Mouse (Mus musculus) CH12.LX (cell line): Measurements from ENCODE around the gene Chpf2. TPM values are rescaled to one million over a fixed set of nuclear protein-coding genes. Genes with fewer than 3 reads are reported as not detected.
A peak's percentile ranks its signal among the peaks of the same experiment; 100 is the strongest.

Source experiments
- DNase-seq: peaks from one replicate; pipeline ENCODE4 v3.0.0-alpha.2; 2013; ENCODE audit errors: extremely low read depth
- H3K27ac ChIP-seq: 2 replicates; pipeline ENCODE4 v1.5.1; 2012; ENCODE audit warnings: low read depth, mild to moderate bottlenecking, control low read depth, moderate library complexity; ENCODE audit not compliant: insufficient read depth
- H3K27me3 ChIP-seq: replicated peaks from 2 replicates; pipeline ENCODE3; 2012; ENCODE audit warnings: inconsistent platforms
- H3K36me3 ChIP-seq, 2 experiments: replicated peaks in 1 of 2; 2 replicates each; pipeline versions ENCODE3 to v1.6.1; 2012; ENCODE audit warnings: inconsistent platforms in 1 of 2, low read length in 1 of 2, mild to moderate bottlenecking in 1 of 2, mixed read lengths in 1 of 2, moderate library complexity in 1 of 2; ENCODE audit not compliant: control insufficient read depth in 1 of 2, insufficient read depth in 1 of 2
- H3K4me1 ChIP-seq, 2 experiments: 2 replicates each; pipeline ENCODE4 v1.6.1; 2012; ENCODE audit warnings: inconsistent platforms in 1 of 2, moderate library complexity in 1 of 2; ENCODE audit not compliant: insufficient read depth in 2 of 2, control insufficient read depth in 1 of 2
- H3K4me2 ChIP-seq: 2 replicates; pipeline ENCODE4 v1.6.1; 2012; ENCODE audit warnings: low read depth, mild to moderate bottlenecking, control low read depth; ENCODE audit not compliant: poor library complexity, insufficient read depth, severe bottlenecking
- H3K4me3 ChIP-seq, 3 experiments: fragments of 150-350 bp in 1 of 3; sonication (generic) in 1 of 3; replicated peaks in 1 of 3; 2 replicates each; pipeline versions ENCODE3 to v1.5.1; 2011 to 2012; ENCODE audit warnings: low read depth in 2 of 3, low read length in 2 of 3, mild to moderate bottlenecking in 2 of 3, moderate library complexity in 2 of 3, control low read depth in 1 of 3, improper control_type of control experiment in 1 of 3, inconsistent platforms in 1 of 3, mixed read lengths in 1 of 3; ENCODE audit not compliant: poor library complexity in 1 of 3
- H3K79me2 ChIP-seq: replicated peaks from 2 replicates; pipeline ENCODE4 v1.6.1; 2012; ENCODE audit warnings: mild to moderate bottlenecking, moderate library complexity; ENCODE audit not compliant: control insufficient read depth, poor library complexity, insufficient read depth, severe bottlenecking; ENCODE audit errors: extremely low read depth
- H3K9ac ChIP-seq: 2 replicates; pipeline ENCODE4 v1.6.1; 2012; ENCODE audit warnings: low read depth, mild to moderate bottlenecking, control low read depth, moderate library complexity; ENCODE audit not compliant: insufficient read depth
- H3K9me3 ChIP-seq: replicated peaks from 2 replicates; pipeline ENCODE3; 2012; ENCODE audit warnings: low read length, inconsistent platforms, mixed read lengths
- CHD2 ChIP-seq: IDR thresholded peaks from 2 replicates; pipeline ENCODE4 v1.6.1; 2011; ENCODE audit warnings: low read length, improper control_type of control experiment
- CTCF ChIP-seq, 2 experiments: IDR thresholded peaks in 1 of 2; conservative IDR thresholded peaks in 1 of 2; 2 replicates each; pipeline ENCODE4 v1.5.1; 2011 to 2012; ENCODE audit warnings: low read depth in 2 of 2, low read length in 2 of 2, improper control_type of control experiment in 1 of 2, inconsistent platforms in 1 of 2, mild to moderate bottlenecking in 1 of 2, moderate library complexity in 1 of 2
- E2F4 ChIP-seq: IDR thresholded peaks from 2 replicates; pipeline ENCODE4 v1.6.1; 2011; ENCODE audit warnings: low read depth, low read length, improper control_type of control experiment; ENCODE audit not compliant: insufficient replicate concordance
- GABPA ChIP-seq: IDR thresholded peaks from 2 replicates; pipeline ENCODE4 v1.6.1; 2012; ENCODE audit warnings: low read depth, low read length, improper control_type of control experiment, inconsistent platforms; ENCODE audit not compliant: insufficient replicate concordance
- IRF4 ChIP-seq: IDR thresholded peaks from 2 replicates; pipeline ENCODE4 v1.6.1; 2014; ENCODE audit warnings: low read depth, mild to moderate bottlenecking, inconsistent platforms, low read length, improper control_type of control experiment
- KAT2A ChIP-seq: IDR thresholded peaks from 2 replicates; pipeline ENCODE4 v1.6.1; 2012; ENCODE audit warnings: low read length, improper control_type of control experiment, inconsistent platforms; ENCODE audit not compliant: insufficient replicate concordance
- MAFK ChIP-seq: IDR thresholded peaks from 2 replicates; pipeline ENCODE4 v1.6.1; 2011; ENCODE audit warnings: low read length, improper control_type of control experiment; ENCODE audit not compliant: insufficient replicate concordance
- MAZ ChIP-seq: IDR thresholded peaks from 2 replicates; pipeline ENCODE4 v1.6.1; 2012; ENCODE audit warnings: low read depth, mild to moderate bottlenecking, inconsistent platforms, low read length, improper control_type of control experiment, moderate library complexity
- MEF2A ChIP-seq: IDR thresholded peaks from 2 replicates; pipeline ENCODE4 v1.6.1; 2014; ENCODE audit warnings: low read depth, mild to moderate bottlenecking, inconsistent platforms, low read length, improper control_type of control experiment, borderline replicate concordance
- MXI1 ChIP-seq: IDR thresholded peaks from 2 replicates; pipeline ENCODE4 v1.6.1; 2011; ENCODE audit warnings: mild to moderate bottlenecking, low read depth, low read length, improper control_type of control experiment
- NRF1 ChIP-seq: IDR thresholded peaks from 2 replicates; pipeline ENCODE4 v1.6.1; 2014; ENCODE audit warnings: low read depth, mild to moderate bottlenecking, inconsistent platforms, low read length, improper control_type of control experiment, moderate library complexity
- POLR2A ChIP-seq: IDR thresholded peaks from 2 replicates; pipeline ENCODE4 v1.6.1; 2011; ENCODE audit warnings: low read depth, mild to moderate bottlenecking, improper control_type of control experiment, low read length
- POLR2AphosphoS2 ChIP-seq: IDR thresholded peaks from 2 replicates; pipeline ENCODE4 v1.6.1; 2011; ENCODE audit warnings: low read depth, low read length, improper control_type of control experiment
- RAD21 ChIP-seq: IDR thresholded peaks from 2 replicates; pipeline ENCODE4 v1.6.1; 2011; ENCODE audit warnings: low read depth, mild to moderate bottlenecking, low read length, improper control_type of control experiment, moderate library complexity
- SMC3 ChIP-seq: IDR thresholded peaks from 2 replicates; pipeline ENCODE4 v1.6.1; 2011; ENCODE audit warnings: low read depth, low read length, improper control_type of control experiment
- dilution Hi-C: fragments of 300-500 bp; cut with MboI; formaldehyde crosslinking; loops from 2 replicates; pipeline ENCODE4 v1.14.3; 2020; ENCODE audit warnings: low sequenced_read_pairs; ENCODE audit not compliant: extremely low pct_unique_long_range_greater_than_20kb, extremely low pct_ligation_motif_present
- in situ Hi-C: fragments of 300-500 bp; cut with MboI; formaldehyde crosslinking; loops from 3 replicates; pipeline ENCODE4 v1.14.3; 2019; ENCODE audit warnings: low sequenced_read_pairs, low pct_ligation_motif_present, low pct_unique_long_range_greater_than_20kb, mixed read lengths
- polyA plus RNA-seq: library from polyadenylated mRNA; unstranded; fragments of >175 nt; gene quantifications from 2 replicates; pipeline ENCODE4 v1.2.1, GENCODE M21; 2012; ENCODE audit warnings: low read depth; ENCODE audit not compliant: insufficient read length
- total RNA-seq, 2 experiments: library from RNA; depleted of rRNA; stranded (reverse); fragments of 300-350 nt in 1 of 2; fragments of >200 nt in 1 of 2; gene quantifications; 2 replicates each; pipeline ENCODE4 v1.2.3; 2012 to 2014

Gene Chpf2
- total and polyA plus RNA-seq, 3 experiments = 11.2 to 22.8 (median 20.4) TPM

DNA sequence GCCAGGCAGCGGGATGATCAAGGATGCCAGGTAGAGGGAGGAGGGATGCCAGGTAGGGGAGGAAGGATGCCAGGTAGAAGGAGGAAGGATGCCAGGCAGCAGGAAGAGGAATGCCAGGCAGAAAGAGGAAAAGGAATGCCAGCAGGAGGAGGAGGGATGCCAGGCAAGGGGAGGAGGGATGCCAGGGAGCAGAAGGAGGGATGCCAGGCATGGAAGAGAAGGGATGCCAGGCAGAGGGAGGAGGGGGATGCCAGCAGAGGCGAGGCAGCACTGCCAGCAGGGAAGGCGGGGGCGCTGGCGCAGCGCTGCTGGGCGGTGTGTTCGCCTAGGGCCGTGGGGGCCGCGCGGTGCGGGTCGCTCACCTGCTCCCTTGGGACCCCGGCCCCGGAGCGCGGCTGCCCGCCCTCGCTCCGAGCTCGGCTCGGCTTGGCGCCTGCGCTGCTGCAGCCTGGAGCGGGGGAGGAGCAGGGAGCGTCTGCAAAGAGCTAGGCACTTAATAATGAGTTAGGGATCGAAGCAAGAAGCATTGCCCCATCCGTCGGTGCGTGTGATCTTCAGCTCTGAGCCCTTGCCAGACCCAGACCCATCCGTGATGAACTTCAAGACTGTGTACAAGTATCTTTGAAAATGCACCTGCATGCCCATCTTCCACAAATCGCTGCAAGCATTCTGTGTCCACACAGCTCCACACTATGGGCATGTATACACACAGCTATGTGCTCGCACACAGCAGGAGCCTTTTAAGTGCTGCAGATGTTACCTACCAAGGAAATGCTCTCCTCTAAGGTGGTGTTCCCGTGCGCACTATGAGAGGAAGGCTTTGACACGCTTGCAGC, 37.7 kb downstream of the Chpf2 start, which contains the start of gene Smarcd3:
Smarcd3 (minus strand) TSS at position 426 of the 836 bp plus-strand sequence.
- peak within 1 kb of the TSS in 1 of 3 experiments; percentile 43 for H3K4me3 ChIP-seq
- no peaks in the 10 kb centered on the region for H3K36me3 ChIP-seq
- no peak for DNase-seq
- dilution Hi-C loops = no loop called here
- peaks cover 62% of the 10 kb centered on the region for H3K27me3 ChIP-seq
- H3K4me2 ChIP-seq = peak within 1 kb of the TSS; percentile 55; the same call in 1 of the 2 replicates
- H3K79me2 ChIP-seq = no peaks in the 10 kb centered on the region
- peaks cover 6 to 7% of the 10 kb centered on the region in 2 experiments; a peak in 3 of 4 replicates for H3K4me1 ChIP-seq
- H3K27ac ChIP-seq = no peak within 1 kb of the TSS
- TF ChIP-seq NRF1 (peak; percentile 80), KAT2A (no peak)
- TF ChIP-seq, all 38 proteins: peak for 1
- Histone ChIP-seq H3K9ac (no peak within 1 kb of the TSS), H3K9me3 (no peaks in the 10 kb centered on the region)
- in situ Hi-C loops = no loop called here

DNA sequence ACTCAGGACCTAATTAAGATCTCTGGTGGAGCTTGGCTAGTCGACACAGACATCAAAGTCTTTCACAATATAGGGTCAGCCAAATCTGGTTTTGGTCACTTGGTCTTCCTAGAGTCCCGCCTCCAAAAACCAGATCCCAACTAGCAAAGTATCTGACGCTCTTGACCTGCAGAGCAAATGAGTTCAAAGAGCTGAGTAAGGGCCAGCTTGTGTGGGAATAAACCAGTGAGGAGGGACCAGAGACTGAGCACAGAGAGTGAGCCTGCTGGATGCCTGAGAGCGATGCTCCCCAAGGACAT, 38.2 kb downstream of the Chpf2 start:
- no peaks in the 10 kb centered on the region for H3K36me3 ChIP-seq
- H3K4me3 ChIP-seq = no peak overlapping the region
- no peaks in the 10 kb centered on the region for H3K9me3 ChIP-seq
- H3K79me2 ChIP-seq = no peaks in the 10 kb centered on the region
- H3K9ac ChIP-seq = no peak overlapping the region
- in situ Hi-C loops = no loop called here
- H3K4me1 ChIP-seq = peaks cover 6 to 8% of the 10 kb centered on the region in 2 experiments
- DNase-seq = no peak
- no peak for TF ChIP-seq IRF4
- TF ChIP-seq MEF2A = no peak
- TF ChIP-seq SMC3 = no peak
- TF ChIP-seq MAZ = no peak
- no peak for TF ChIP-seq POLR2A
- no peak for TF ChIP-seq GABPA
- no peak for TF ChIP-seq E2F4
- TF ChIP-seq MXI1 = no peak
- no peak for TF ChIP-seq CTCF (conservative IDR thresholded peaks at IDR 0.05 in 1 of 2, IDR thresholded peaks at IDR 0.05 in 1 of 2; ENCODE audit: low read depth in 2 of 2, low read length in 2 of 2)
- no peak for TF ChIP-seq RAD21
- no peak for TF ChIP-seq MAFK
- TF ChIP-seq POLR2AphosphoS2 = no peak
- TF ChIP-seq CHD2 = no peak
- TF ChIP-seq KAT2A = no peak
- dilution Hi-C loops = no loop called here
- H3K27ac ChIP-seq = no peak overlapping the region
- no peak overlapping the region for H3K4me2 ChIP-seq
- peaks cover 60% of the 10 kb centered on the region for H3K27me3 ChIP-seq
